Mouse (Mus musculus) forebrain, embryonic 13.5 days (tissue): Measurements from ENCODE around the gene Stt3b. TPM values are rescaled to one million over a fixed set of nuclear protein-coding genes. Genes with fewer than 3 reads are reported as not detected.

Experiments
- ATAC-seq: fragments of 200-750 bp; cut with Nextera tagmentation; 2 replicates; pipeline ENCODE4 v1.8.0; 2017
- H3K27ac ChIP-seq: fragments of 300-500 bp; sonication (generic); 2 replicates; pipeline ENCODE4 v1.5.1; 2015; ENCODE audit warnings: inconsistent platforms, mild to moderate bottlenecking, moderate library complexity
- H3K27me3 ChIP-seq: fragments of 300-500 bp; sonication (generic); 2 replicates; pipeline ENCODE4 v1.6.1; 2015; ENCODE audit warnings: mild to moderate bottlenecking, inconsistent platforms
- H3K36me3 ChIP-seq: fragments of 300-500 bp; sonication (generic); 2 replicates; pipeline ENCODE4 v1.6.1; 2015; ENCODE audit warnings: mild to moderate bottlenecking, inconsistent platforms; ENCODE audit not compliant: poor library complexity, severe bottlenecking
- H3K4me1 ChIP-seq: fragments of 300-500 bp; sonication (generic); 2 replicates; pipeline ENCODE4 v1.6.1; 2015; ENCODE audit warnings: inconsistent platforms
- H3K4me2 ChIP-seq: fragments of 300-500 bp; sonication (generic); 2 replicates; pipeline ENCODE4 v1.6.1; 2015; ENCODE audit warnings: inconsistent platforms, mild to moderate bottlenecking, moderate library complexity
- H3K4me3 ChIP-seq: fragments of 300-500 bp; sonication (generic); 2 replicates; pipeline ENCODE4 v1.5.1; 2015; ENCODE audit warnings: mild to moderate bottlenecking, inconsistent platforms
- H3K9ac ChIP-seq: fragments of 300-500 bp; sonication (generic); 2 replicates; pipeline ENCODE4 v1.6.1; 2015; ENCODE audit warnings: mild to moderate bottlenecking, inconsistent platforms
- H3K9me3 ChIP-seq: fragments of 300-500 bp; sonication (generic); replicated peaks from 2 replicates; pipeline ENCODE4 v1.6.1; 2016; ENCODE audit warnings: inconsistent platforms
- WGBS: fragments of 180-500 bp; shearing (Covaris S2); methylation state at CpG from one replicate; pipeline ENCODE4 v1.1.7; 2015; 5-methylcytosine and 5-hydroxymethylcytosine counted together
- polyA plus RNA-seq: library from polyadenylated mRNA; unstranded; fragments of >200 nt; fragmentation: Nextera tagmentation; extraction: Ambion mirVana; gene quantifications from 2 replicates; pipeline ENCODE4 v1.2.1, GENCODE M21; 2015

The Stt3b gene
- polyA plus RNA-seq, 1 experiment from 2014 or later, result 63.3 TPM

DNA sequence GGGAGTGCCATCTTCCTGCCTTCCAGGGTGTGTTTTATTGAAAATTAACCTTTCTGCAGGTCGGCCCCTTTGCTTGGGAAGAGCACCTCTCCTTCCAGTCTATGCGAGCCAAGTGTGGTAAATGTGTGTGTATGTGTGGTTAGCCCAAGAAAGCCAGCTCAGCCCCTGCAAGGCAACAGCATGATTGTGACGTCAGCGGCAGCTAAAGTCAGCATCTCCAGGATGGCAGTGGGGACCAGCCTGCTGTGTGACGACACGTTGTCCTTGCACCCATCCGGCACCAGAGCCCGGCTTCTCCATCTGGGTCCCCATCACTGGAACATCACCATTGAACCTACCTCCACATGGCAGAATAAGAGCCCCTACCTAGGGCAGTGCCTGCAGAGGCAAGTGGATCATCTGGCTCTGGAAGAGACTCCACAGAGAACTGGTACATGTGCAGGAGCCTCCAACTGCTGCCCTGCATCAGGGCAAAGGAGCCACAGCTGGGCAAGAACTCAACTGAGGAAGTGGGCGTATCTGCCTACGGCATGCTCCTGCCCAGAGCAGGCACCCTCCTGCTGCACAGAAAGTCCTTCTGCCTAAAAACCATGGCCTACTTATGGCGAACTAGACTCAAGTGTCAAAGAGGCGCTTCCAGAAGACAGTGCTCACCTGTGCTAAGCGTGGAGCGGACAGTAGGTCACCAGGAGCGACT is 109.9 kb downstream of the Stt3b start:
- no peaks in the 10 kb centered on the region for H3K27me3 ChIP-seq
- WGBS, result 94% methylated on average over 15 of the region's 15 CpGs
- H3K4me2 ChIP-seq, result no peak overlapping the region
- H3K36me3 ChIP-seq, result no peaks in the 10 kb centered on the region
- no peak for ATAC-seq
- H3K4me3 ChIP-seq, result no peak overlapping the region
- H3K4me1 ChIP-seq, result no peaks in the 10 kb centered on the region
- H3K9ac ChIP-seq, result no peak overlapping the region
- no peaks in the 10 kb centered on the region for H3K9me3 ChIP-seq
- H3K27ac ChIP-seq, result no peak overlapping the region

GRCm38 (mm10) chr9:115197082-115197481 is 113.1 kb downstream of the Stt3b start:
- Histone ChIP-seq H3K9ac (no peak overlapping the region), H3K4me3 (no peak overlapping the region), H3K9me3 (no peaks in the 10 kb centered on the region), H3K4me2 (no peak overlapping the region), H3K36me3 (no peaks in the 10 kb centered on the region), H3K27ac (no peak overlapping the region), H3K4me1 (no peaks in the 10 kb centered on the region), H3K27me3 (no peaks in the 10 kb centered on the region)
- no peak for ATAC-seq
- WGBS, result 85% methylated on average over 7 of the region's 7 CpGs

DNA sequence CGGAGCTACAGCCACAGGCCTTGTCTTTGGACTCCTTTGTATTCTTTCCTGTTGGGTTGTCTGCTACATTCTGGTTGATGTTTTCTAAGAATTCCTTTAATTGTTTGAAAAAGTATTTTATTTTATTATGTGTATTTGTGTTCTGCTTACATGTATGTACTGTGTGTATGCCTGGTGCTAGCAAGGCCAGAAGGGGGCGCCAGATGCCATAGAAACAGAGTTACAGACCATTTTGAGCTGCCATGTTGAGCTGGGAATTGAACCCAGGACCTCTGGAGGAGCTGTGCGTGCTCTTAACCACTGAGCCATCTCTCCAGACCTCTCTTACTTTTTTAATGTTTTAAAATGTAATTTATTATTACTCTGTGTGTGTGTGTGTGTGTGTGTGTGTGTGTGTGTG is 117.3 kb downstream of the Stt3b start:
- Histone ChIP-seq H3K4me1 (no peaks in the 10 kb centered on the region), H3K4me2 (no peak overlapping the region), H3K27ac (no peak overlapping the region), H3K36me3 (no peaks in the 10 kb centered on the region), H3K4me3 (no peak overlapping the region), H3K27me3 (no peaks in the 10 kb centered on the region), H3K9ac (no peak overlapping the region), H3K9me3 (no peaks in the 10 kb centered on the region)
- ATAC-seq, result no peak
- WGBS, result 79% methylated on average over 3 of the region's 3 CpGs
